Mouse (Mus musculus) heart, adult 2 months (tissue): ENCODE results near the gene Fam241a. TPM values are rescaled to one million over a fixed set of nuclear protein-coding genes. Genes with fewer than 3 reads are reported as not detected.

Experiments
- DNase-seq, 2 experiments: peaks; one replicate each; pipeline ENCODE4 v3.0.0; 2021
- H3K27ac ChIP-seq: fragments of 200-600 bp; 2 replicates; pipeline ENCODE4 v1.8.1; 2022
- H3K27me3 ChIP-seq: fragments of 200-500 bp; 2 replicates; pipeline ENCODE4 v1.6.1; 2012; ENCODE audit warnings: mild to moderate bottlenecking, low read length, inconsistent platforms, mixed read lengths; ENCODE audit not compliant: control insufficient read depth, insufficient read depth
- H3K36me3 ChIP-seq: fragments of 200-500 bp; 2 replicates; pipeline ENCODE4 v1.6.1; 2012; ENCODE audit warnings: low read length, inconsistent platforms; ENCODE audit not compliant: control insufficient read depth, insufficient read depth
- H3K4me1 ChIP-seq: fragments of 200-500 bp; 2 replicates; pipeline ENCODE4 v1.6.1; 2011; ENCODE audit warnings: low read length; ENCODE audit not compliant: control insufficient read depth, insufficient read depth
- H3K4me3 ChIP-seq: fragments of 200-600 bp; 2 replicates; pipeline ENCODE4 v1.8.1; 2022
- H3K79me2 ChIP-seq: fragments of 200-500 bp; replicated peaks from 2 replicates; pipeline ENCODE4 v1.6.1; 2012; ENCODE audit warnings: mild to moderate bottlenecking, inconsistent platforms, low read length, moderate library complexity, mixed read lengths; ENCODE audit not compliant: control insufficient read depth, insufficient read depth
- H3K9ac ChIP-seq: fragments of 200-500 bp; 2 replicates; pipeline ENCODE4 v1.6.1; 2012; ENCODE audit warnings: low read depth, mild to moderate bottlenecking, control low read depth, inconsistent platforms, low read length, mixed read lengths
- CTCF ChIP-seq: fragments of 200-600 bp; IDR thresholded peaks from 2 replicates; pipeline ENCODE4 v1.8.1; 2022; ENCODE audit warnings: antibody characterized with exemption, mild to moderate bottlenecking, moderate library complexity
- EP300 ChIP-seq: fragments of 200-500 bp; IDR thresholded peaks from 2 replicates; pipeline ENCODE4 v1.6.1; 2011; ENCODE audit warnings: low read depth, low read length, control low read depth; ENCODE audit not compliant: insufficient read depth
- POLR2A ChIP-seq: fragments of 200-500 bp; IDR thresholded peaks from 2 replicates; pipeline ENCODE4 v1.6.1; 2011; ENCODE audit warnings: mild to moderate bottlenecking, low read depth, low read length, control low read depth; ENCODE audit not compliant: insufficient read depth
- WGBS: fragments of 180-500 bp; shearing (Covaris S2); methylation state at CpG from one replicate; pipeline ENCODE4 v1.1.7; 2018; 5-methylcytosine and 5-hydroxymethylcytosine counted together
- intact Hi-C: fragments of 180-260 bp; cut with DNase I; formaldehyde crosslinking; loops from one replicate; pipeline ENCODE4 v1.15.1; 2025
- polyA plus RNA-seq: library from polyadenylated mRNA; depleted of rRNA; stranded (reverse); fragments of >200 nt; gene quantifications from 2 replicates; pipeline ENCODE4 v1.2.3, GENCODE M21; 2012
- total RNA-seq, 2 experiments: library from RNA; stranded (reverse); gene quantifications; 2 replicates each; pipeline ENCODE4 v1.2.3; 2021

Gene Fam241a
- total and polyA plus RNA-seq, 3 experiments: 1.3 to 4.2 (median 3.6) TPM

DNA sequence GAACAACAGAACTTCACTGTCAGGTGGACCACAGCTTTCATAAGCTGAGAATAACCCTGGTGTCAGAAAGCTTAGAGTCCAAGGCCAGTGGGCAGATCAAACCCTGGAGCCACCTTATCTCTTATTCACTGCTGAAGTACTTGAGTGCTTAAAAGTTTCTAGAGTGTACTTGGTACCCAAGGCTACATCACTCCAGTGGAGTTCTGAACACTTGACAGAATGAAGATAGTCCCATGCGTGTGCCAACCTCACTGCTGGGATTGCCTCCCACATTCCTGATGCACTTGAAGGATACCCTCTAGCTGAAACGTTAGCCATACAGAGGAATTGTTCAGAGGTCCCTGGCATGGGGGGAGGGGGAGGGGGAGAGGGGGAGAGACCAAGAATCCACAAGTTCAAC, 14.4 kb downstream of the Fam241a start:
- H3K79me2 ChIP-seq: no peaks in the 10 kb centered on the region
- no peak for DNase-seq
- no peak for TF ChIP-seq POLR2A
- TF ChIP-seq EP300: no peak
- TF ChIP-seq CTCF: no peak
- H3K27ac ChIP-seq: no peak overlapping the region
- H3K4me1 ChIP-seq: no peaks in the 10 kb centered on the region; the same call in 1 of the 2 replicates
- intact Hi-C loops: no loop called here
- no peak overlapping the region for H3K4me3 ChIP-seq
- no peaks in the 10 kb centered on the region for H3K27me3 ChIP-seq
- 49% methylated on average over 2 of the region's 2 CpGs for WGBS
- H3K36me3 ChIP-seq: no peaks in the 10 kb centered on the region
- H3K9ac ChIP-seq: no peak overlapping the region

DNA sequence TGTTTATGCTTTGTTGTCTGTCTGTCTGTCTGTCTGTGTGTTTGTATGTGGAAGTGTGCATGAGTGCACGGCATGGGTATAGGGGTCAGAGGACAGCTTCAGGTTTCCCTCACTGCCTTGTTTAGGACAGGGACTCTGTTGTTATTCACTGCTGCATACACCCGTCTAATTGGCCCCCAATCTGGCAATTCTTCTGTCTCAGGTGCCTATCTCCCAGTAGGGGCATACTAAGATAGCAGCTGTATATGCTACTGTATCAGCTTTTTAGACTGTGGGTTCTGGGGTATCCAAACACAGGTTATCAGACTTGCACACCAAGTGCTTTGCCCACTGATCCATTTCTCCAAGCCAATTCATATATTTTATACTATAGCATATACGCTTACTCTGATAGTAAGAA, 16.2 kb downstream of the Fam241a start:
- H3K27ac ChIP-seq: no peak overlapping the region
- no peak overlapping the region for H3K9ac ChIP-seq
- no peak overlapping the region for H3K4me3 ChIP-seq
- H3K36me3 ChIP-seq: no peaks in the 10 kb centered on the region
- no peaks in the 10 kb centered on the region for H3K79me2 ChIP-seq
- WGBS: 96% methylated on average over 3 of the region's 3 CpGs
- H3K27me3 ChIP-seq: no peaks in the 10 kb centered on the region
- intact Hi-C loops: no loop called here
- no peak for DNase-seq
- H3K4me1 ChIP-seq: no peaks in the 10 kb centered on the region; the same call in 1 of the 2 replicates
- TF ChIP-seq EP300: no peak
- TF ChIP-seq CTCF: no peak
- TF ChIP-seq POLR2A: no peak

DNA sequence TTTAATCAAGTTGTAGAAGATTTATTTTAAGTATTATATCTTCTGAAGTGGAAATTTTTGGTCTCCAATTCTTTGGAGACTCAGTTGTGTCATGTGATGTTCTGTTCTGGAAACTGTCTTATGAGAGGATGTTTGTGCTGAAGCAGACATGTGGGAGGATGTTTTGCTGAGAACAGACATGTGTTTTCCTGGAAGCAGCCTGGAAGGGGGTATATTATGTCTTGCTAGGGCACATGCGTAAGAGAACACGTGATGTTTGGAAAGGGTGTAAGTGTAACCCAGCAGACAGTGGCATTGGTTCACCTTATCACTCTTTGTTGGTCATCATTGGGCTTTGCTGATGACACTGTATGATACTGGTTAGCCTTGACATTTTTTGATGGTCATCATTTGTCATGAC, 20.6 kb downstream of the Fam241a start:
- TF ChIP-seq EP300 (no peak), POLR2A (no peak), CTCF (no peak)
- peaks cover 2% of the 10 kb centered on the region; the same call in 1 of the 2 replicates for H3K4me1 ChIP-seq
- H3K79me2 ChIP-seq: no peaks in the 10 kb centered on the region
- H3K4me3 ChIP-seq: no peak overlapping the region
- H3K9ac ChIP-seq: no peak overlapping the region
- H3K36me3 ChIP-seq: no peaks in the 10 kb centered on the region
- intact Hi-C loops: no loop called here
- H3K27ac ChIP-seq: no peak overlapping the region
- H3K27me3 ChIP-seq: no peaks in the 10 kb centered on the region
- no peak for DNase-seq
- 64% methylated on average over 2 of the region's 2 CpGs for WGBS

GRCm38 (mm10) chr3:127875059-127875458, 21.1 kb downstream of the Fam241a start:
- Histone ChIP-seq H3K4me3 (no peak overlapping the region), H3K27ac (no peak overlapping the region), H3K79me2 (no peaks in the 10 kb centered on the region), H3K4me1 (peaks cover 2% of the 10 kb centered on the region; the same call in 1 of the 2 replicates), H3K27me3 (no peaks in the 10 kb centered on the region), H3K9ac (no peak overlapping the region), H3K36me3 (no peaks in the 10 kb centered on the region)
- WGBS: 91% methylated on average over 7 of the region's 7 CpGs
- intact Hi-C loops: no loop called here
- no peak for DNase-seq
- TF ChIP-seq EP300 (no peak), CTCF (no peak), POLR2A (no peak)

GRCm38 (mm10) chr3:127874254-127874883, 21.8 kb downstream of the Fam241a start:
- 74% methylated on average over 4 of the region's 4 CpGs for WGBS
- peaks cover 2% of the 10 kb centered on the region; the same call in 1 of the 2 replicates for H3K4me1 ChIP-seq
- H3K4me3 ChIP-seq: no peak overlapping the region
- TF ChIP-seq EP300 (no peak), POLR2A (no peak), CTCF (no peak)
- H3K79me2 ChIP-seq: no peaks in the 10 kb centered on the region
- intact Hi-C loops: no loop called here
- no peak overlapping the region for H3K27ac ChIP-seq
- no peaks in the 10 kb centered on the region for H3K36me3 ChIP-seq
- no peaks in the 10 kb centered on the region for H3K27me3 ChIP-seq
- no peak for DNase-seq
- H3K9ac ChIP-seq: no peak overlapping the region

DNA sequence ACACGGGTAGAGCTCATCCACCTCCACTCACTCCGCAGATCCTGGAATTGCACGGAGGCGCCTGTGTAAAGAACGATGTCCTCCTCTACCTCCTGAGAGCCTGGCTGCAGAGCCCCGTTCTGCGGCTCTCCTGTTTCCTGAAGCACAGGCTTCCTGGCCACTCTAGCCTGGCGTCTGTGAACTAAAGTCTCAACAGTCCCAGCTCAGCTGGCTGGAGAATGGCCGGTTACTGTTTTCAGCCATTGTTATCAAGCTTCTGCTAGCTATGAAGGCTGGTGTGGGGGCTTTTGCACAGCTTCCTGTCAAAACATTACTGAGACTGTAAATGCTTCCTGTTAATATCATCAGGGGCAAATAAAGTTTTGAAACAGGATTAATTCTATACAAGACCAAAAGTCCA, 24.5 kb downstream of the Fam241a start:
- H3K36me3 ChIP-seq: no peaks in the 10 kb centered on the region
- DNase-seq: no peak
- intact Hi-C loops: no loop called here
- 41% methylated on average over 9 of the region's 9 CpGs for WGBS
- no peak for TF ChIP-seq POLR2A
- no peak for TF ChIP-seq CTCF
- no peak for TF ChIP-seq EP300
- H3K27me3 ChIP-seq: no peaks in the 10 kb centered on the region
- no peak overlapping the region for H3K4me3 ChIP-seq
- no peak overlapping the region for H3K9ac ChIP-seq
- H3K27ac ChIP-seq: no peak overlapping the region; the same call in none of the 2 replicates
- peaks cover 2% of the 10 kb centered on the region; the same call in 1 of the 2 replicates for H3K4me1 ChIP-seq
- H3K79me2 ChIP-seq: no peaks in the 10 kb centered on the region
